9 mouse cellular contexts compared by ENCODE assay signal in genomic region chr10:8213906-8214421, GRCm38 (mm10).
DNase-seq lines count a peak whose midpoint lies in the region; ATAC-seq lines count a peak whose summit lies in the region.
"Had no signal": no experiment of that assay in that cellular context is flagged by ENCODE, and none has a peak within 500 bp of the region (broad histone marks: within the 10 kb centered on the region; RNA-seq: fewer than 3 reads in every experiment).

No protein-coding gene starts in this region.

- 0 out of 2 replicates have a peak, but pooled peaks have one; percentile 35 for ATAC-seq in hindbrain, embryonic 16.5 days
- ATAC-seq in neural tube, embryonic 11.5 days (ENCODE audit: insufficient read depth, low FRiP score, low TSS enrichment), result peak; percentile 82
- ATAC-seq in forebrain, embryonic 15.5 days (replicated peaks), result no peak

- peak overlapping the region; percentile 35 for H3K4me2 ChIP-seq in hindbrain, embryonic 16.5 days (ENCODE audit: low read length)
- H3K4me2 ChIP-seq in neural tube, embryonic 11.5 days (ENCODE audit: low read depth), result 0 out of 2 replicates have a peak overlapping the region, but pooled peaks have one; percentile 24
- no peak overlapping the region for H3K4me2 ChIP-seq in forebrain, embryonic 15.5 days (replicated peaks)

- no peak overlapping the region for H3K27ac ChIP-seq in hindbrain, embryonic 16.5 days (ENCODE audit: low read depth, low read length)
- H3K27ac ChIP-seq in neural tube, embryonic 11.5 days (ENCODE audit: low read depth, low read length), result no peak overlapping the region
- H3K27ac ChIP-seq in forebrain, embryonic 15.5 days (replicated peaks), result no peak overlapping the region
- H3K27ac ChIP-seq: macrophage had no signal

- WGBS in hindbrain, embryonic 16.5 days, result 39% methylated on average over 16 of the region's 16 CpGs
- 9% methylated on average over 16 of the region's 16 CpGs for WGBS in neural tube, embryonic 11.5 days
- WGBS in forebrain, embryonic 15.5 days, result 68% methylated on average over 16 of the region's 16 CpGs

- no peaks in the 10 kb centered on the region for H3K9me3 ChIP-seq in hindbrain, embryonic 16.5 days (ENCODE audit: control insufficient read depth, low read length)
- H3K9me3 ChIP-seq in neural tube, embryonic 11.5 days (ENCODE audit: control insufficient read depth, low read length), result no peaks in the 10 kb centered on the region
- H3K9me3 ChIP-seq in forebrain, embryonic 15.5 days, result no peaks in the 10 kb centered on the region

- peak; percentile 20 for DNase-seq in urinary bladder, postnatal 14 days (ENCODE audit: low spot score)
- no peak for DNase-seq in urinary bladder, postnatal 4 days (ENCODE audit: low spot score in 2 of 2)
- peak; percentile 25 for DNase-seq in liver
- DNase-seq in neural tube, embryonic 11.5 days (ENCODE audit: low spot score), result peak; percentile 70
- no peak for DNase-seq in cerebellum, postnatal 10 days
- no peak for DNase-seq in cerebellum, postnatal 14 days

- no peaks in the 10 kb centered on the region for H3K27me3 ChIP-seq in hindbrain, embryonic 16.5 days (replicated peaks; ENCODE audit: control insufficient read depth, insufficient read depth, low read length)
- H3K27me3 ChIP-seq in neural tube, embryonic 11.5 days (ENCODE audit: control insufficient read depth, insufficient read depth, low read length), result no peaks in the 10 kb centered on the region
- H3K27me3 ChIP-seq in forebrain, embryonic 15.5 days, result no peaks in the 10 kb centered on the region

- H3K4me1 ChIP-seq in hindbrain, embryonic 16.5 days (ENCODE audit: control insufficient read depth, insufficient read depth, low read depth, low read length), result peaks cover 9% of the 10 kb centered on the region; the same call in 1 of the 2 replicates
- H3K4me1 ChIP-seq in neural tube, embryonic 11.5 days (ENCODE audit: control insufficient read depth, insufficient read depth, low read length), result peaks cover 16% of the 10 kb centered on the region
- H3K4me1 ChIP-seq in forebrain, embryonic 15.5 days, result no peaks in the 10 kb centered on the region

- no peaks in the 10 kb centered on the region for H3K36me3 ChIP-seq in hindbrain, embryonic 16.5 days (ENCODE audit: control insufficient read depth, insufficient read depth, low read length)
- no peaks in the 10 kb centered on the region for H3K36me3 ChIP-seq in neural tube, embryonic 11.5 days (ENCODE audit: control insufficient read depth, insufficient read depth, low read length)
- no peaks in the 10 kb centered on the region for H3K36me3 ChIP-seq in forebrain, embryonic 15.5 days

- no peak overlapping the region for H3K9ac ChIP-seq in hindbrain, embryonic 16.5 days (ENCODE audit: low read depth, low read length)
- H3K9ac ChIP-seq in neural tube, embryonic 11.5 days (ENCODE audit: low read length), result no peak overlapping the region; the same call in 1 of the 2 replicates
- H3K9ac ChIP-seq in forebrain, embryonic 15.5 days (replicated peaks), result no peak overlapping the region

- H3K4me3 ChIP-seq in hindbrain, embryonic 16.5 days (ENCODE audit: low read length), result no peak overlapping the region
- H3K4me3 ChIP-seq in neural tube, embryonic 11.5 days (ENCODE audit: low read depth, low read length), result no peak overlapping the region
- no peak overlapping the region for H3K4me3 ChIP-seq in forebrain, embryonic 15.5 days

Comparison
In these comparisons a context has a peak if more than half of its experiments do, and no peak if none do; other contexts are left out.
1. DNase-seq: peak in urinary bladder, postnatal 14 days (single experiment), liver (single experiment) and neural tube, embryonic 11.5 days (single experiment); none in urinary bladder, postnatal 4 days (0 of 2), cerebellum, postnatal 10 days (0 of 2) and cerebellum, postnatal 14 days (0 of 2).